Mouse (Mus musculus): ENCODE data around the gene Sfi1.
"Not testable (repeated sequence)": the region's sequence is repeated elsewhere in the genome, so short reads cannot be mapped to it uniquely, and the experiment has no call there.

DNA sequence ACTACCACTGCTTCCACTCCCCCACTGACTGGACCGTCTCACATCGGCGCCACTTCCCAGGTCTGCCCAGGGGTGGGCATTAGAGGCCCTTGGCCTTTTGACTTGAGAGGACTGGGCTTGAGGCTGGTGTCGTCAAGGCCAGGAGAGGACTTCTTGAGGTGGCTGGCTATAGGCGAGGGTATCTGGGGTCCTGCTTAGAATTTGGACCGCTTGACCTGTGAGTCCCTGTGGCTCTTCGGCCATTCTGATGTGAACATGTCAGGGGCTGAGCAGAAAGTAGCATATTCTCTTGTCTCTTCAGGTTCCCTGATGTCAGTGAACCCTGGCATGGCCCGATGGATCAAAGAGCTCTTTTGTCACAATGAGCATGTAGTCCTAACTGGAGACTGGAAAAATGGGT is 63.4 kb downstream of the Sfi1 start:
- not testable (repeated sequence) for TF ChIP-seq CTCF (IDR thresholded peaks at IDR 0.05; ENCODE audit: low read depth, low read length); TAL1 (conservative IDR thresholded peaks at IDR 0.05; ENCODE audit: low read depth, low read length)

All from G1E (cell line).